Comparison of ENCODE assay signal across 8 mouse cellular contexts in the genomic region with DNA sequence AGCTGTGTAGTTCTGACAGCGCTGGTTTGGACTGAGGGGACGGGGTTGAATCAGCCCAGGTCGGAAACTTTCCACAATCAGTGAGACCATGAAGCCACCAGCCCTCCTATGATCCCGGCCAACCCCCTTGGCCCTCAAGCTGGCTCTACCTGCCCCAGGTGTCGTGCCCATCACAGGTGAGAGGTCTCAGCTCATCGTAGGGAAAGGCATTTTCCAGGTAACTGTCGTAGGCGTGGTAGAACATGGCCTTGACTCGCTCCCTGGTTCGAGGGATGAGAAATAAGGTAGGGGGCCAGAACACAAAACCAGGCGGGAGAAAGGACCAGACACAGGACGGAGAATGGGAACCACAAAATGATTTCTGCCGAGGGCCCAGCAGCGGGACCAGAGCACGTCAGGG. TPM values are rescaled to one million over a fixed set of nuclear protein-coding genes. Genes with fewer than 3 reads are reported as not detected.
DNase-seq lines count a peak whose midpoint lies in the region; ATAC-seq and TF ChIP-seq lines count a peak whose summit lies in the region.

No protein-coding gene starts in this region.

- H3K27ac ChIP-seq in neural tube, embryonic 11.5 days (ENCODE audit: low read depth, low read length), result no peak overlapping the region
- H3K27ac ChIP-seq in limb, embryonic 13.5 days, result no peak overlapping the region
- peak overlapping the region; percentile 58 for H3K27ac ChIP-seq in stomach, postnatal 0 days (replicated peaks)

- TF ChIP-seq EP300 in stomach, postnatal 0 days (optimal IDR thresholded peaks at IDR 0.05), result no peak

- H3K4me2 ChIP-seq in neural tube, embryonic 11.5 days (ENCODE audit: low read depth), result peak overlapping the region; percentile 80
- H3K4me2 ChIP-seq in limb, embryonic 13.5 days (replicated peaks), result peak overlapping the region; percentile 95
- peak overlapping the region; percentile 94 for H3K4me2 ChIP-seq in stomach, postnatal 0 days (replicated peaks; ENCODE audit: low read depth)

- 0 out of 2 replicates have a peak, but pooled peaks cover 3% of the 10 kb centered on the region for H3K4me1 ChIP-seq in neural tube, embryonic 11.5 days (ENCODE audit: control insufficient read depth, insufficient read depth, low read length)
- H3K4me1 ChIP-seq in limb, embryonic 13.5 days, result peaks cover 15% of the 10 kb centered on the region
- peaks cover 3% of the 10 kb centered on the region; the same call in 1 of the 2 replicates for H3K4me1 ChIP-seq in stomach, postnatal 0 days (replicated peaks; ENCODE audit: control insufficient read depth, insufficient read depth)

- peak; percentile 23 for DNase-seq in cerebellum, adult 11-12 months
- no peak for DNase-seq in cerebellum, adult 11 months
- no peak for DNase-seq in neural tube, embryonic 11.5 days (ENCODE audit: low spot score)
- DNase-seq in neural tube, embryonic 10.5 days (ENCODE audit: extremely low spot score, low spot score), result no peak
- DNase-seq in stomach, postnatal 0 days (ENCODE audit: low spot score), result no peak
- DNase-seq in cerebellum, postnatal 25 days, result no peak
- DNase-seq in embryo, embryonic 11 days, result no peak

- 6% methylated on average over 15 of the region's 15 CpGs for WGBS in neural tube, embryonic 11.5 days
- 4% methylated on average over 15 of the region's 15 CpGs for WGBS in limb, embryonic 13.5 days
- WGBS in stomach, postnatal 0 days, result 5% methylated on average over 15 of the region's 15 CpGs

- ATAC-seq in neural tube, embryonic 11.5 days (ENCODE audit: insufficient read depth, low FRiP score, low TSS enrichment), result no peak
- ATAC-seq in limb, embryonic 13.5 days (ENCODE audit: low FRiP score, low read depth), result no peak
- ATAC-seq in stomach, postnatal 0 days (ENCODE audit: low FRiP score, low TSS enrichment), result no peak; the same call in 1 of the 2 replicates

- H3K4me3 ChIP-seq in neural tube, embryonic 11.5 days (ENCODE audit: low read depth, low read length), result peak overlapping the region; percentile 67
- H3K4me3 ChIP-seq in limb, embryonic 13.5 days, result peak overlapping the region; percentile 87
- peak overlapping the region; percentile 88 for H3K4me3 ChIP-seq in stomach, postnatal 0 days (ENCODE audit: low read depth, low read length)

- no peaks in the 10 kb centered on the region for H3K27me3 ChIP-seq in neural tube, embryonic 11.5 days (ENCODE audit: control insufficient read depth, insufficient read depth, low read length)
- no peaks in the 10 kb centered on the region for H3K27me3 ChIP-seq in limb, embryonic 13.5 days
- no peaks in the 10 kb centered on the region for H3K27me3 ChIP-seq in stomach, postnatal 0 days (ENCODE audit: control insufficient read depth, insufficient read depth, low read length)

- H3K9me3 ChIP-seq in neural tube, embryonic 11.5 days (ENCODE audit: control insufficient read depth, low read length), result no peaks in the 10 kb centered on the region
- no peaks in the 10 kb centered on the region for H3K9me3 ChIP-seq in limb, embryonic 13.5 days
- no peaks in the 10 kb centered on the region for H3K9me3 ChIP-seq in stomach, postnatal 0 days (ENCODE audit: control insufficient read depth, low read length)

- no peaks in the 10 kb centered on the region for H3K36me3 ChIP-seq in neural tube, embryonic 11.5 days (ENCODE audit: control insufficient read depth, insufficient read depth, low read length)
- no peaks in the 10 kb centered on the region for H3K36me3 ChIP-seq in limb, embryonic 13.5 days
- peaks cover 3% of the 10 kb centered on the region; the same call in 1 of the 2 replicates for H3K36me3 ChIP-seq in stomach, postnatal 0 days (ENCODE audit: control insufficient read depth, insufficient read depth, low read length)

- no peak for TF ChIP-seq CTCF in stomach, postnatal 0 days (IDR thresholded peaks at IDR 0.05; ENCODE audit: low read depth)

- H3K9ac ChIP-seq in neural tube, embryonic 11.5 days (ENCODE audit: low read length), result peak overlapping the region; percentile 63
- peak overlapping the region; percentile 79 for H3K9ac ChIP-seq in limb, embryonic 13.5 days
- peak overlapping the region; percentile 81 for H3K9ac ChIP-seq in stomach, postnatal 0 days (ENCODE audit: low read length)

RNA-seq across cellular contexts. Expression of gene Edem2, which starts 0.5 kb away (rescaled TPM):
- polyA plus RNA-seq in neural tube, embryonic 11.5 days (2014; fragmentation: Nextera tagmentation; extraction: Ambion mirVana), result 33.1 and 36.0 TPM in 2 replicates
- 27.3 and 28.2 TPM in 2 replicates for polyA plus RNA-seq in limb, embryonic 13.5 days (2015; fragmentation: Nextera tagmentation; extraction: Ambion mirVana)
- polyA plus RNA-seq in stomach, postnatal 0 days (2015; fragmentation: Nextera tagmentation; extraction: Ambion mirVana), result 64.9 and 65.7 TPM in 2 replicates

RNA-seq across cellular contexts. Expression of gene Gm17581, which starts 6.9 kb away (rescaled TPM):
- not detected in 2 replicates for polyA plus RNA-seq in neural tube, embryonic 11.5 days (2014; fragmentation: Nextera tagmentation; extraction: Ambion mirVana)
- not detected in 2 replicates for polyA plus RNA-seq in limb, embryonic 13.5 days (2015; fragmentation: Nextera tagmentation; extraction: Ambion mirVana)
- polyA plus RNA-seq in stomach, postnatal 0 days (2015; fragmentation: Nextera tagmentation; extraction: Ambion mirVana), result not detected in 2 replicates

RNA-seq across cellular contexts. Expression of gene Procr, which starts 22.2 kb away (rescaled TPM):
- 2.6 and 2.8 TPM in 2 replicates for polyA plus RNA-seq in neural tube, embryonic 11.5 days (2014; fragmentation: Nextera tagmentation; extraction: Ambion mirVana)
- polyA plus RNA-seq in limb, embryonic 13.5 days (2015; fragmentation: Nextera tagmentation; extraction: Ambion mirVana), result 5.7 and 5.8 TPM in 2 replicates
- 12.2 and 14.3 TPM in 2 replicates for polyA plus RNA-seq in stomach, postnatal 0 days (2015; fragmentation: Nextera tagmentation; extraction: Ambion mirVana)

RNA-seq across cellular contexts. Expression of gene Trpc4ap, which starts 36.6 kb away (rescaled TPM):
- polyA plus RNA-seq in neural tube, embryonic 11.5 days (2014; fragmentation: Nextera tagmentation; extraction: Ambion mirVana), result 155 and 166 TPM in 2 replicates
- polyA plus RNA-seq in limb, embryonic 13.5 days (2015; fragmentation: Nextera tagmentation; extraction: Ambion mirVana), result 150 and 160 TPM in 2 replicates
- 66.5 and 68.4 TPM in 2 replicates for polyA plus RNA-seq in stomach, postnatal 0 days (2015; fragmentation: Nextera tagmentation; extraction: Ambion mirVana)

RNA-seq across cellular contexts. Expression of gene Mmp24, which starts 46.4 kb away (rescaled TPM):
- polyA plus RNA-seq in neural tube, embryonic 11.5 days (2014; fragmentation: Nextera tagmentation; extraction: Ambion mirVana), result 4.3 and 5.7 TPM in 2 replicates
- polyA plus RNA-seq in limb, embryonic 13.5 days (2015; fragmentation: Nextera tagmentation; extraction: Ambion mirVana), result 0.05 and 0.20 TPM in 2 replicates
- 0.21 and 0.23 TPM in 2 replicates for polyA plus RNA-seq in stomach, postnatal 0 days (2015; fragmentation: Nextera tagmentation; extraction: Ambion mirVana)
